Mouse (Mus musculus): ENCODE data around the gene Haspin. TPM values are rescaled to one million over a fixed set of nuclear protein-coding genes. Genes with fewer than 3 reads are reported as not detected.

Gene Haspin
- 2.1 and 2.7 TPM in 2 replicates for polyA plus RNA-seq (2014; fragmentation: Nextera tagmentation; extraction: Ambion mirVana)

DNA sequence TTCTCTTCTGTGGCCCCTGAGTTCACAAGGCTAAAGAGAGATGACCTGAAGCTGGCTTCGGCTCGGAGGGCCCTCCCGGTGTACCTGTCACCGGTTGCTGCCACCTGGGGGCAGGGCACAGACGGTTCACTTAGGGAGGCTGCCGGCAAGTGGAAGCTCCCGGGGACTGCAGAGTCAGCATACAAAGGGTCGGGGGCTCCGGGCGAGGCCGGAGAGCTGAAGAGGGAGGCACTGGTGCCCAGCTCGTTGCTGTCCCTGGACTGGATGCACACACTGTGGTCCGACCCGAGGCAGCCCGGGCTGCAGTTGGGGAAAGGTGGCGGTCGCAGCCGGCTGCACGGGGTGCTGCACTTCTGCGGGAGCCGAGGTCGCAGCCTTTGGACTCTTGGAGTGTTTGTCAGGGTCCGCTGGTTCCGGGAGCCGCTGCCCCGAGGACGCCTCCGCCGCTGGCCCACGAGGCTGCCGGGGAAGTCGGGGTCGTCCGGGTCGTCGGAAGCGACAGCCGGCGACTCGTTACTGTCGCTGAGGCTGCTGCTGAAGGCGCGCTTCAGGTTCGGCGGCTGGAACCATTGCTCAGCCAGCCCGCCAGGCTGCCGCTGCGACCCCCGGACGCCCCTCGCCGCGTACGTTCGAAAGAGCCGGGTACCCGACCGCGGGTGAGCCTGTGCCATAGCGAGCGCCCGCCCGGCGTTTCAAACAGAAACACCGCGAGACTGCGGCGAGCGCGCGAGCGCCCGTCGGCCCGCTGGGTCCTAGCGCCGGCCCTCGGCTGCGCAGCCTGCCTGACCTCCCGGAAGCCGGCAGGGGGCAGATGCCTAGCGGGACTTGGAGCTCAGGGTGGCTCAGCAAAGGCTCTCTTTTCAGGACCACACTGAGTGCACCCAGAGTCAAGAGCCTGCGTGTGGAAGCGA lies at the start of gene Haspin:
Gene Haspin, minus strand, starts transcription at position 704 of the 911 bp plus-strand sequence.
- H3K27ac ChIP-seq (replicated peaks; ENCODE audit: low read depth, low read length) = no peak within 1 kb of the TSS
- DNase-seq = peak; percentile 96
- peaks cover 4% of the 10 kb centered on the region; the same call in 1 of the 2 replicates for H3K4me1 ChIP-seq (ENCODE audit: control insufficient read depth, insufficient read depth, low read length)
- H3K27me3 ChIP-seq (ENCODE audit: control insufficient read depth, insufficient read depth, low read length) = no peaks in the 10 kb centered on the region
- under 1% methylated on average over 84 of the region's 84 CpGs for WGBS
- peak within 1 kb of the TSS; percentile 76 for H3K4me3 ChIP-seq (replicated peaks; ENCODE audit: low read depth, low read length)
- peak; percentile 86 for ATAC-seq (ENCODE audit: low FRiP score, low TSS enrichment)
- H3K4me2 ChIP-seq (ENCODE audit: low read length) = peak within 1 kb of the TSS; percentile 80
- no peaks in the 10 kb centered on the region for H3K9me3 ChIP-seq (ENCODE audit: control insufficient read depth, low read length)
- H3K9ac ChIP-seq (replicated peaks; ENCODE audit: low read length) = peak within 1 kb of the TSS; percentile 66
- H3K36me3 ChIP-seq (ENCODE audit: control insufficient read depth, insufficient read depth, low read length) = no peaks in the 10 kb centered on the region

DNA sequence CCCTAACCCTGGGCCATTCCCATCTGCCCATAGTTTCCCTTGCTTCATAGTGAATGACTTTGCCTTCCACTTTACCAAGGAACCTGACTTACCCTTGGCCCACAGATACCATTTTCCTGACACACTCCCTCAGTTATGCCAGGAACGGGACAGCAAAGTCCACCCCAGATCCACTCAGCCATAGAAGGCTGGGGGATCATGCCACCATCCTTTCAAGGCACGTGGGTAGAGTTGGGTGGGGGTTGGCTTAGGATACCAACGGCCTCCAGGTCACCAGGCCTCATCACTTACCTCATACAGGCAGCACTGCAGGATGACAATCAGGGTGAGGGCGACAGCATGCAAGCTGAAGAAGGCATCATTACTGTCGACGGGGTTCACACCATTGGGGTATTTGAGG lies 49.1 kb upstream of the Haspin start:
- Histone ChIP-seq H3K27me3 (ENCODE audit: control insufficient read depth, insufficient read depth, low read length) (no peaks in the 10 kb centered on the region), H3K9me3 (ENCODE audit: control insufficient read depth, low read length) (no peaks in the 10 kb centered on the region), H3K27ac (replicated peaks; ENCODE audit: low read depth, low read length) (no peak overlapping the region), H3K4me2 (ENCODE audit: low read length) (no peak overlapping the region), H3K4me3 (replicated peaks; ENCODE audit: low read depth, low read length) (no peak overlapping the region), H3K36me3 (ENCODE audit: control insufficient read depth, insufficient read depth, low read length) (peaks cover 72% of the 10 kb centered on the region), H3K4me1 (ENCODE audit: control insufficient read depth, insufficient read depth, low read length) (no peaks in the 10 kb centered on the region), H3K9ac (replicated peaks; ENCODE audit: low read length) (no peak overlapping the region)
- DNase-seq (no peak), ATAC-seq (ENCODE audit: low FRiP score, low TSS enrichment) (no peak)
- 86% methylated on average over 6 of the region's 6 CpGs for WGBS

DNA sequence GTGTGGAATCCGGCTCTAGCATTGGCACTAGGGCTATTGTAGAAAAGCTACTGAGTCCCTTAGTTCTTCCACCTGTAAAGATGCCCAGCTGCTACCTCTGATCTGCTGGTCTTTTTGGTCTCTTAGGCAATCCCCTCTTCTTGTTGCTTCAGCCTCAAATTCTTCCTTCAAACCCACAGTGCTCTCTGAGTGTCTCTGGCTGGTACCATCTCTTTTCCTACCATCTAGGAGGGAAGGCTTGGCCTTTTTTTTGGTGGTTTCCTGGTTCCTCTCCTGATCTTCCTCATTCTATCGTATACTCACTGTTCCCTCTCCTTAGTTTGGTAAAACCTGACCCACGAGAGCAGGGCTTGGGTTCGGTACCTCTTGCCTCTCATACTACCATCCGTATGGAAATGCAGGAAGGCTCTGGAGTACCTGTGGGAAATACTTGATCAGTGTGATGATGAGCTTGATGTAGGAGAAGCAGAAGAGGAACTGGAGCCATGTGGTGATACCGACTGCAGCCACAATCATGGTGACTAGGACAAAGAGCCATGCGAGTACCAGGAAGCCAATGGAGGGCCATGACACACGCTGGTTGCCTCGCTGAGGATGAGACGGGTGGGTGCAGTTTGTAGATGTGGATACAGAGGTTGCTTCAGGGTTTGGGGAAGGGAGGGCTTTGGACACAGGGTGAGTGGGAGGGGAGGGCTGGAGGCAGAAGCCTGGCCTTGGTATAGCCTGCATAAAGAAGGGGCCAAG lies 48.0 kb upstream of the Haspin start:
- DNase-seq = no peak
- Histone ChIP-seq H3K4me2 (ENCODE audit: low read length) (no peak overlapping the region), H3K36me3 (ENCODE audit: control insufficient read depth, insufficient read depth, low read length) (peaks cover 67% of the 10 kb centered on the region), H3K4me1 (ENCODE audit: control insufficient read depth, insufficient read depth, low read length) (no peaks in the 10 kb centered on the region), H3K4me3 (replicated peaks; ENCODE audit: low read depth, low read length) (no peak overlapping the region), H3K27me3 (ENCODE audit: control insufficient read depth, insufficient read depth, low read length) (no peaks in the 10 kb centered on the region), H3K27ac (replicated peaks; ENCODE audit: low read depth, low read length) (no peak overlapping the region), H3K9me3 (ENCODE audit: control insufficient read depth, low read length) (no peaks in the 10 kb centered on the region), H3K9ac (replicated peaks; ENCODE audit: low read length) (no peak overlapping the region)
- WGBS = 93% methylated on average over 10 of the region's 10 CpGs
- ATAC-seq (ENCODE audit: low FRiP score, low TSS enrichment) = no peak

- peak overlapping the region; percentile 86 for H3K27ac ChIP-seq (replicated peaks; ENCODE audit: low read depth, low read length)
Measured at GRCm38 (mm10) chr11:73177895-73178294, 39.8 kb upstream of the Haspin start.

DNA sequence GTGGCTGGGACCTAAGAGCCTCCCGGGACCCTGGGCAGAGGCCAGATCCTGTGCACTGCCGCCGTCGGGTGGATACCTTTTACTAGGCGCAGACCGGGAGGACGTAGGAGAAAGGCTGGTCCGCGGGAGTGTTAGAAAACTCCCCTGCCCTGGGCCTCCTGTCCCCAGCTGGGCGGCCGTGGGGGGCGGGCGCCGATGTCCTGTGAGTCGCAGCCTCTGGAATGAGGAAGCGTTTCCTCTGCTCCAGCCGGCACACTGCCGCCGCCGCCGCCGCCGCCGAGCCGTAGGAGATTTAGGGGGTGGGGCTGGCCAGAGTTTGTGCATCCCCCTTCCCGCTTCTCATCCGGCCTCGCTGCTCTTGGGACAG lies 39.4 kb upstream of the Haspin start:
- H3K36me3 ChIP-seq (ENCODE audit: control insufficient read depth, insufficient read depth, low read length) = peaks cover 26% of the 10 kb centered on the region; the same call in 1 of the 2 replicates
- H3K27ac ChIP-seq (replicated peaks; ENCODE audit: low read depth, low read length) = peak overlapping the region; percentile 86
- H3K4me3 ChIP-seq (replicated peaks; ENCODE audit: low read depth, low read length) = peak overlapping the region; percentile 92
- ATAC-seq (ENCODE audit: low FRiP score, low TSS enrichment) (peak; percentile 62), DNase-seq (peak; percentile 74)
- H3K27me3 ChIP-seq (ENCODE audit: control insufficient read depth, insufficient read depth, low read length) = no peaks in the 10 kb centered on the region
- WGBS = 0% methylated on average over 28 of the region's 28 CpGs
- no peaks in the 10 kb centered on the region for H3K9me3 ChIP-seq (ENCODE audit: control insufficient read depth, low read length)
- H3K9ac ChIP-seq (replicated peaks; ENCODE audit: low read length) = peak overlapping the region; percentile 82
- H3K4me2 ChIP-seq (ENCODE audit: low read length) = peak overlapping the region; percentile 72
- H3K4me1 ChIP-seq (ENCODE audit: control insufficient read depth, insufficient read depth, low read length) = peaks cover 26% of the 10 kb centered on the region

More at GRCm38 (mm10) chr11:73177895-73178294, 39.8 kb upstream of the Haspin start:
- peak overlapping the region; percentile 92 for H3K4me3 ChIP-seq (replicated peaks; ENCODE audit: low read depth, low read length)
- H3K27me3 ChIP-seq (ENCODE audit: control insufficient read depth, insufficient read depth, low read length) = no peaks in the 10 kb centered on the region
- peak overlapping the region; percentile 72 for H3K4me2 ChIP-seq (ENCODE audit: low read length)
- peaks cover 26% of the 10 kb centered on the region for H3K4me1 ChIP-seq (ENCODE audit: control insufficient read depth, insufficient read depth, low read length)
- DNase-seq (no peak), ATAC-seq (ENCODE audit: low FRiP score, low TSS enrichment) (no peak)
- peaks cover 26% of the 10 kb centered on the region; the same call in 1 of the 2 replicates for H3K36me3 ChIP-seq (ENCODE audit: control insufficient read depth, insufficient read depth, low read length)
- H3K9ac ChIP-seq (replicated peaks; ENCODE audit: low read length) = peak overlapping the region; percentile 82
- 4% methylated on average over 2 of the region's 2 CpGs for whole genome bisulfite sequencing
- H3K9me3 ChIP-seq (ENCODE audit: control insufficient read depth, low read length) = no peaks in the 10 kb centered on the region

DNA sequence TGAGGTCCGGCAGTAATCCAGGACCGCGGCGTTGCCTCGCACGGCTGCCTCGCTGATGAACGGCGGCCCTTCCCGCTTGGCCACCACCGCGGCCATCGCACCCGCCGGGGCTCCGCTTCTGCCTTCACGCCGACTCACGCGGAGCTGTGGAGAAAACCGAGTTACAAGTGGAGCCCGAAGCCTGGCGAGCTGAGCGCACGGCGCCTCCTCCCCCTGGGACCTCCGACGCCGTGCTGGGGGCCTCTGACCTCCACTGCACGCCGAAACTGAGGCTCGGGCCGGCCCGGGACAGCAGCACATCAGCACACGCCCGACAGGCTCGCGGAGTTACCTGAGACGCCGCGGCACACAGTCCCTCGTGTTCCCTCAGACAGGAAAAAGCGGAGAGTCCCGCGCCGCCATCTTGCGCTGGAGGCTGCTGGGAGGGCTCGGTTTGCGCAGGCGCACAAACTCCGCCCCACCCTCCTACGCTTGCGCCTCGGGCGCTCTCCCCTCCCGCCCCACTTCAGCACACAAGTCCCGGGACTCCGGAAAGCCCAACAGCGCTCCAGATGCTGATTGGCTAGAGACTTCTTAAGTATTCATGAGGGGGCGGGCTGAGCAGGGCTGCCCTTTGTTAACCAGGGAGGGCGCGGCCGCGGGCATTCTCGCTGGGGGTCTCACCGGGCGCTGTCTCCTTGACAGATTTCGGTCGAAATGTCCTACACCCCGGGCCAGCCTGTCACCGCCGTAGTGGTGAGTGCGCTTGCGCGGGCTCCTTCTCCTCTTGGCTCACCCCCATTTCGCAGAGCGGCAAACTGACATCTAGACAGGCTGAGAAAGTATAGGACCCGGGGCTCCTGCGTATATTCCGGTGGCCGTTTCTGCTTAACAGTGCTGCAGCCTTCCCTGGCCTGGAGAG lies 38.8 kb upstream of the Haspin start, which contains the start of the genes Emc6 and Tax1bp3:
Gene Emc6, minus strand, starts transcription at position 430 of the 901 bp plus-strand sequence.
Gene Tax1bp3, plus strand, starts transcription at position 476 of the 901 bp plus-strand sequence.
- Histone ChIP-seq H3K4me2 (ENCODE audit: low read length) (peak within 1 kb of the TSS; percentile 72), H3K27me3 (ENCODE audit: control insufficient read depth, insufficient read depth, low read length) (no peaks in the 10 kb centered on the region), H3K4me3 (replicated peaks; ENCODE audit: low read depth, low read length) (peak within 1 kb of the TSS; percentile 92), H3K9me3 (ENCODE audit: control insufficient read depth, low read length) (no peaks in the 10 kb centered on the region), H3K36me3 (ENCODE audit: control insufficient read depth, insufficient read depth, low read length) (peaks cover 20% of the 10 kb centered on the region; the same call in 1 of the 2 replicates), H3K27ac (replicated peaks; ENCODE audit: low read depth, low read length) (peak within 1 kb of the TSS; percentile 86), H3K9ac (replicated peaks; ENCODE audit: low read length) (peak within 1 kb of the TSS; percentile 82), H3K4me1 (ENCODE audit: control insufficient read depth, insufficient read depth, low read length) (peaks cover 26% of the 10 kb centered on the region)
- WGBS = under 1% methylated on average over 81 of the region's 81 CpGs
- ATAC-seq (ENCODE audit: low FRiP score, low TSS enrichment) (peak; percentile 98), DNase-seq (peak; percentile 98)

GRCm38 (mm10) chr11:73176186-73176585 lies 38.1 kb upstream of the Haspin start:
- Histone ChIP-seq H3K4me1 (ENCODE audit: control insufficient read depth, insufficient read depth, low read length) (peaks cover 26% of the 10 kb centered on the region), H3K27me3 (ENCODE audit: control insufficient read depth, insufficient read depth, low read length) (no peaks in the 10 kb centered on the region), H3K4me3 (replicated peaks; ENCODE audit: low read depth, low read length) (peak overlapping the region; percentile 92), H3K36me3 (ENCODE audit: control insufficient read depth, insufficient read depth, low read length) (peaks cover 22% of the 10 kb centered on the region; the same call in 1 of the 2 replicates), H3K9me3 (ENCODE audit: control insufficient read depth, low read length) (no peaks in the 10 kb centered on the region), H3K9ac (replicated peaks; ENCODE audit: low read length) (peak overlapping the region; percentile 82), H3K27ac (replicated peaks; ENCODE audit: low read depth, low read length) (peak overlapping the region; percentile 86), H3K4me2 (ENCODE audit: low read length) (peak overlapping the region; percentile 72)
- DNase-seq = peak; percentile 14
- ATAC-seq (ENCODE audit: low FRiP score, low TSS enrichment) = no peak
- WGBS = under 1% methylated on average over 15 of the region's 15 CpGs

Data from midbrain, embryonic 14.5 days (tissue).